Mouse (Mus musculus) liver, embryonic 12.5 days (tissue): Measurements from ENCODE around the gene Frmd8. TPM values are rescaled to one million over a fixed set of nuclear protein-coding genes. Genes with fewer than 3 reads are reported as not detected.

Experiments used
- ATAC-seq: fragments of 200-750 bp; cut with Nextera tagmentation; 2 replicates; pipeline ENCODE4 v1.8.0; 2017; ENCODE audit warnings: moderate number of reproducible peaks, mild to moderate bottlenecking, moderate library complexity
- H3K27ac ChIP-seq: fragments of 300-500 bp; sonication (generic); 2 replicates; pipeline ENCODE4 v1.5.1; 2016; ENCODE audit warnings: mild to moderate bottlenecking
- H3K27me3 ChIP-seq: fragments of 300-500 bp; sonication (generic); replicated peaks from 2 replicates; pipeline ENCODE4 v1.6.1; 2016; ENCODE audit warnings: mild to moderate bottlenecking, moderate library complexity
- H3K36me3 ChIP-seq: fragments of 300-500 bp; sonication (generic); 2 replicates; pipeline ENCODE4 v1.6.1; 2016; ENCODE audit warnings: mild to moderate bottlenecking, moderate library complexity
- H3K4me1 ChIP-seq: fragments of 300-500 bp; sonication (generic); 2 replicates; pipeline ENCODE4 v1.6.1; 2016
- H3K4me2 ChIP-seq: fragments of 300-500 bp; sonication (generic); 2 replicates; pipeline ENCODE4 v1.6.1; 2016; ENCODE audit warnings: mild to moderate bottlenecking, moderate library complexity
- H3K4me3 ChIP-seq: fragments of 300-500 bp; sonication (generic); 2 replicates; pipeline ENCODE4 v1.5.1; 2016; ENCODE audit warnings: mild to moderate bottlenecking, moderate library complexity
- H3K9ac ChIP-seq: fragments of 300-500 bp; sonication (generic); 2 replicates; pipeline ENCODE4 v1.6.1; 2016; ENCODE audit warnings: mild to moderate bottlenecking, moderate library complexity
- H3K9me3 ChIP-seq: fragments of 300-500 bp; sonication (generic); replicated peaks from 2 replicates; pipeline ENCODE4 v1.6.1; 2016; ENCODE audit warnings: mild to moderate bottlenecking, moderate library complexity
- WGBS: fragments of 180-500 bp; shearing (Covaris S2); methylation state at CpG from one replicate; pipeline ENCODE4 v1.1.7; 2016; ENCODE audit not compliant: insufficient replicate concordance; 5-methylcytosine and 5-hydroxymethylcytosine counted together
- polyA plus RNA-seq: library from polyadenylated mRNA; unstranded; fragments of >200 nt; fragmentation: Nextera tagmentation; extraction: Ambion mirVana; gene quantifications from 2 replicates; pipeline ENCODE4 v1.2.1, GENCODE M21; 2016

The Frmd8 gene
- 22.1 and 24.2 TPM in 2 replicates for polyA plus RNA-seq

DNA sequence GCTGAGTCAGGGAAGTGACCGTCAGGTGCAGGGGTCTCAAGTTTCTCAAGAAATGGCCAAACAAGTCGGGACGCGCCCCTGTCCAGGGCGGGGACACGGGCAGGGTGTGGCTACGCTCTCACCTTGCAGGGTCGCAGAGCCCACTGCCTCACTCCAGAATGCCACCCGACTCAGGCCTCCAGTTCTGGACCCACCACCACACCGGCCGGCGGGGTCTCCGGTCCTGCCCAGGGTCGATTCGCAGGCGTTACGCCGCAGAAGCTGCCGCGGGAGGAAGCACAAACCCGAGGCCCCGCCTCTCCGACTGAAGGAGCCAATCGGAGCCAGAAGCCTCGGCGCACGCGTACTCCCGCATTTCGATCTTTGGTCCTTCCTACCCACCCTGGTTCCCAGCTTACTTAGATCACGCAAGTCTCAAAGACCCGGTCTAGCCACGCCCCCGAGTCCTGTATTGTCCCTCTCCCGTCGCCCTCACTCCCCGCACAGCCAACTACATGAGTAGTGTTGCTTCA, at the start of gene Frmd8:
TSS of gene Frmd8 (minus strand) at position 306 of the 512 bp plus-strand sequence.
- peaks cover 74% of the 10 kb centered on the region for H3K4me1 ChIP-seq
- peak within 1 kb of the TSS; percentile 88 for H3K9ac ChIP-seq
- H3K27ac ChIP-seq: peak within 1 kb of the TSS; percentile 82
- under 1% methylated on average over 37 of the region's 37 CpGs for WGBS
- peak; percentile 83 for ATAC-seq
- H3K27me3 ChIP-seq: no peaks in the 10 kb centered on the region
- peak within 1 kb of the TSS; percentile 87 for H3K4me2 ChIP-seq
- H3K4me3 ChIP-seq: peak within 1 kb of the TSS; percentile 79
- peaks cover 14% of the 10 kb centered on the region for H3K36me3 ChIP-seq
- no peaks in the 10 kb centered on the region for H3K9me3 ChIP-seq

GRCm38 (mm10) chr19:5924713-5925093, 49.6 kb upstream of the Frmd8 start, which contains the start of gene Cdc42ep2:
TSS of gene Cdc42ep2 (minus strand) at chr19:5924816.
- WGBS: under 1% methylated on average over 18 of the region's 18 CpGs
- H3K9ac ChIP-seq: peak within 1 kb of the TSS; percentile 71
- peak within 1 kb of the TSS; percentile 96 for H3K4me2 ChIP-seq
- no peaks in the 10 kb centered on the region for H3K36me3 ChIP-seq
- ATAC-seq: peak; percentile 87
- peaks cover 35% of the 10 kb centered on the region for H3K27me3 ChIP-seq
- peak within 1 kb of the TSS; percentile 66 for H3K4me3 ChIP-seq
- peak within 1 kb of the TSS; percentile 78 for H3K27ac ChIP-seq
- H3K9me3 ChIP-seq: no peaks in the 10 kb centered on the region
- H3K4me1 ChIP-seq: peaks cover 74% of the 10 kb centered on the region

DNA sequence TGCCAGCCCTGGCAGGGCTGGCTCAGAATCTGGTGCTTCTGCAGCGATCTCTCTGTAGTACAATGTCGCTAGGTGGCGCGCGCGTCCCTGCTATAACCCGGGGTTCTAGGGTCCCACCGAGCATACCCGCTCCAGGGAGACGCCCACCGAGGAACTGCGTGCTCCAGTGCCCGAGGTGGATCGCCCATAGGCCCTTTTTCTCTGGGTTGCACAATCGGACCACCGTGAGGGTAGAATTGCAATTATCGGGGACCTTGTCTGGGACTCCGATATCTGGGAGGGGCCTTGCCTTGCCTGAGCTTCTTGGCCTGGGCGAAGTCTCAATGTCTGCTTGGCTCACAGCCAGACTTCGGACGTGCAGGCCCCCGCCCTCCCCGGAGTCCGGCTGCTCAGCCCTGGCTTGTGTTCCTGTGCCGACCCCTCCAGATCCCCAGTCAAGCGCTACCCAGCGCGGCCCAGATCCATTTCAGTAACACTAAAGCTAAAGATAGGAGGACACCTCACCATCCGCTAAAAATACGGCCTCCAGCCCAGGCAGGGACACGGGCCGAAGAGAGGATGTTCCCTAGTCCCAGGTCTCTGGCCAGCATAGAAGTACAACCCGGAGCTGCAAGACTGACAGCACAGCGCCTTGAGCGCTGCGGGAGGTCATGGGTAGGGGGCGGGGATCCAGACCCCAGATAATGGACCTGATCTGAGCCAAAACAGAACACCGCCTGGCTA, 49.1 kb upstream of the Frmd8 start:
- Histone ChIP-seq H3K9ac (peak overlapping the region; percentile 71), H3K36me3 (no peaks in the 10 kb centered on the region), H3K9me3 (no peaks in the 10 kb centered on the region), H3K4me3 (peak overlapping the region; percentile 66), H3K4me1 (peaks cover 68% of the 10 kb centered on the region), H3K27me3 (peaks cover 35% of the 10 kb centered on the region), H3K4me2 (peak overlapping the region; percentile 96), H3K27ac (peak overlapping the region; percentile 78)
- ATAC-seq: peak; percentile 34
- WGBS: under 1% methylated on average over 38 of the region's 38 CpGs

GRCm38 (mm10) chr19:5922963-5923362, 47.9 kb upstream of the Frmd8 start:
- WGBS: 69% methylated on average over 3 of the region's 3 CpGs
- peaks cover 56% of the 10 kb centered on the region for H3K4me1 ChIP-seq

DNA sequence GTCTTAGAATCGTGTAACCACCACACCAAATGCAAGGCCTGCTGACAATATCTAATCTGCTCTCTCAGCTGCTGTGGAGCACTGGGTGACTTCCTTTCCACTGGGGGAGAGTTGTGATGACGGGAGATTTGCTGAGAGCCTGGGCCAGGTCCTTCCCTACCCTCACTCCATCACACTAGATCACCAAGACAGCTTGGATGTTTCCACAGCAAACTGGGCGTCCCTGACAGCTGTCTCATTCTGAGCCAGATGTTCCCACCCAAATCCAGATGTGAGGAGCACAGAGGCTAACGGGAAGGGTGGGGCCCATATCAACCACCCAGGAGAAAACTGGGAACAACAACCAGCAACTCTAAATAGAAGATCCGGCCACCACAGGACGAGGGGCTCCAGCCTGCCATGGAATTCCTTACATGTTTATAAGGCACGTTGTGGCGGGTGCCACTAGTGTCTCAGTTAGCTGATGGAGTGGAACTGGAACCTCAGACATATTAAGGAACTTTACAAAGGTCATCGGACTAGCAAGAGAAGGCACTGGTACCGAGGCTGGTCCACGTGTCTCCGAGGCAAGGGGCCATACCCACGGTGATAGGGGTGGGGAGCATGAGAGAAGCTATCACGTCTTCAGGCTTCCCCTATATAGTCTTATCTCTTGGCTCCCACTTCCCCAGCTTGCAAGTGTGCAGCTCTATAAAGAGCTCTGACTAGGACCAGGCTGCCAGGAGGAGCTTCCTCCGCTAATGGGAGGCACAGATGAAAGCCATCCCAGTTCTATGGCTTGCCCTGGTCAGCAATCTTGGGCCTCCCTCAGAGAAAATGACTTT, 47.3 kb upstream of the Frmd8 start:
- Histone ChIP-seq H3K9ac (peak overlapping the region; percentile 66), H3K36me3 (peaks cover 9% of the 10 kb centered on the region), H3K27me3 (peaks cover 24% of the 10 kb centered on the region), H3K4me1 (peaks cover 54% of the 10 kb centered on the region), H3K4me3 (peak overlapping the region; percentile 41), H3K9me3 (no peaks in the 10 kb centered on the region), H3K4me2 (peak overlapping the region; percentile 96), H3K27ac (peak overlapping the region; percentile 88)
- peak; percentile 81 for ATAC-seq
- 19% methylated on average over 15 of the region's 15 CpGs for WGBS

More at GRCm38 (mm10) chr19:5922963-5923362, 47.9 kb upstream of the Frmd8 start:
- ATAC-seq: no peak
- H3K36me3 ChIP-seq: peaks cover 3% of the 10 kb centered on the region
- peak overlapping the region; percentile 66 for H3K9ac ChIP-seq
- H3K27me3 ChIP-seq: peaks cover 28% of the 10 kb centered on the region
- peak overlapping the region; percentile 41; the same call in 1 of the 2 replicates for H3K4me3 ChIP-seq
- H3K4me2 ChIP-seq: peak overlapping the region; percentile 96
- peak overlapping the region; percentile 88 for H3K27ac ChIP-seq
- H3K9me3 ChIP-seq: no peaks in the 10 kb centered on the region

GRCm38 (mm10) chr19:5921715-5922114, 46.6 kb upstream of the Frmd8 start:
- peak; percentile 19 for ATAC-seq
- peak overlapping the region; percentile 41 for H3K4me3 ChIP-seq
- peaks cover 16% of the 10 kb centered on the region for H3K36me3 ChIP-seq
- H3K4me2 ChIP-seq: peak overlapping the region; percentile 96
- H3K4me1 ChIP-seq: peaks cover 50% of the 10 kb centered on the region
- peak overlapping the region; percentile 88 for H3K27ac ChIP-seq
- peak overlapping the region; percentile 66 for H3K9ac ChIP-seq
- H3K9me3 ChIP-seq: no peaks in the 10 kb centered on the region
- H3K27me3 ChIP-seq: peaks cover 18% of the 10 kb centered on the region
- WGBS: 19% methylated on average over 9 of the region's 9 CpGs

DNA sequence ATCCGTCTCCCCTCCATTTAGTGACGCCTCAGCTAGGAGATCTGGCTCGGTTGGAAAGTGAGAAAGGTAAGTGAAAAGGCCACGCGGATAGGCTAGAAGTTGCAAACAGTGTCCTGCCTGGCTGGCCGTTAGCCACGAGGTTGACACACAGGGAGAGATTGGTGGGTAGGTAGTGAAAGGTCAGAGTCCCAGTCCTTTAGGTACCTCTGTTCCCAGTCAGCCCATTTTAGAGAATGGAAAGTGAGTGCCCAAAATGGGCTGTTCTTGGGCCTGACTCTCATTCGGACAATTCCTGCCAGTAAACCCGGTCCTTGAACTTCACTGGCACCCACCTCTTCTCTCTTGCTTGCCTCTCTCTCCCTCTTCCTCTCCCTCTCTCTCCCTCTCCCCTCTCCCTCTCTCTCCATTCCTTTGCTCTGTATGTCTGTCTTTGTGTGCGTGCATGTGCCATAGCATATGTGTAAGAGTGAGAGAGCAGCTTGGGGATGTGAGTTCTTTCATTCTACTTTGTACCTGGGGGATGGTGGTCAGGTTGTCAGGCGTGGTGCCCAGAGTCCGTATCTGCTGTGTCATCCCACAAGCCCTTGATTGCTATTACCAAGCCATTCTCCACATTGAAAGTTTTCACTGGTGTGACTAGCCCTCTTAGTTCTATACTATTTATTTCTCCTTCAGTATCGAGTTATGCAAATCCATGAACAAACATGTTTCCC, 38.1 kb upstream of the Frmd8 start, which contains the start of gene Dpf2:
TSS of gene Dpf2 (minus strand) at position 4 of the 713 bp plus-strand sequence.
- Histone ChIP-seq H3K36me3 (peaks cover 48% of the 10 kb centered on the region), H3K27ac (peak within 1 kb of the TSS; percentile 80), H3K4me1 (peaks cover 57% of the 10 kb centered on the region), H3K9me3 (no peaks in the 10 kb centered on the region), H3K4me2 (peak within 1 kb of the TSS; percentile 83), H3K4me3 (peak within 1 kb of the TSS; percentile 72), H3K27me3 (no peaks in the 10 kb centered on the region), H3K9ac (peak within 1 kb of the TSS; percentile 83)
- peak; percentile 50 for ATAC-seq
- 7% methylated on average over 13 of the region's 13 CpGs for WGBS

DNA sequence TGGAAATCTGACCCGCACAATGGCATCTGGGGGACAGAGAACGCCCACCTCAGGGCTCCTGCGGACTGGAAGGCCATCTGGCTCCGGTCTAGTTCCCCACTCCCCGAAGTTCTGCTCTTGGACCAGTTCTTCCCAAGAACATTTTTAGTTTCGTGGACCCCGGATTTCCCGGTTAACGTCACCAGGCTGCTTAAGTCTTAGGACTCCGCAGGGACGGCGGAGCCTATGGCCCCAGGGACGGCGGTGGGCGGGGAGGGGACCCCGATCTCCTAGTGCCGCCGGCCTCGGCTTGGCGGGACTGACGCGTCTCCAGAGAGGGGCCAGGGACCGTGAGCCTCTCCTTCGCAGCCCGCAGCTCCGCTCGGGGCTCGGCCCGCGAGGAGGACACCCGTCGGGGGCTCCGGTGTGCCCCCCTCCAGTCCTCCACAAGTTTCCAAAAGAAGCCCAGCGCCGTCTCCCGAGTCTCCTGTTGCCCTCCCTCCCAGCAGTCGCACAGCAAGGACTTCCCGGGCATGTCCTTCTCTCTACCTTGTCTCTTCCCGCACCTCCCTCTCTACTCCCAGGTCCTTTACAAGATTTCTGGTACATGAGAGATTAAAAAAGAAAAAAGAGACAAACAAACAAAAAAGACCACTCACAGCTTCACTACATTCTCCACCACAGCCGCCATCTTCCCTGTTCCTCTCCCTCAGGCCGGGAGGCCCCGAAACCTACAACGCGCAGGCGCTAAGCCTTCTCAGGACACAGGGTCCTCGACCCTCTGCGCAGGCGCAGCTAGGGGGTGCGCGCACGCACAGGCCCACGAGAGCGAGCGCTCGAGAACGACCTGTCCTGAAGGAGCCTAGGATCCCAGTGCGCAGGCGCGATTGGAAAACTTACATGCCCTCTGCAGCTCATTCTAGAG, 37.3 kb upstream of the Frmd8 start:
- Histone ChIP-seq H3K9ac (peak overlapping the region; percentile 83), H3K27me3 (no peaks in the 10 kb centered on the region), H3K4me3 (peak overlapping the region; percentile 72), H3K9me3 (no peaks in the 10 kb centered on the region), H3K4me2 (peak overlapping the region; percentile 83), H3K27ac (peak overlapping the region; percentile 80), H3K4me1 (peaks cover 57% of the 10 kb centered on the region), H3K36me3 (peaks cover 43% of the 10 kb centered on the region)
- ATAC-seq: peak; percentile 95
- under 1% methylated on average over 59 of the region's 59 CpGs for WGBS

GRCm38 (mm10) chr19:5911430-5912102, 36.5 kb upstream of the Frmd8 start:
- Histone ChIP-seq H3K9me3 (no peaks in the 10 kb centered on the region), H3K27ac (peak overlapping the region; percentile 78), H3K4me2 (peak overlapping the region; percentile 83), H3K36me3 (peaks cover 44% of the 10 kb centered on the region), H3K4me1 (peaks cover 57% of the 10 kb centered on the region), H3K27me3 (no peaks in the 10 kb centered on the region), H3K9ac (peak overlapping the region; percentile 83), H3K4me3 (peak overlapping the region; percentile 72)
- 2% methylated on average over 14 of the region's 14 CpGs for WGBS
- no peak for ATAC-seq

DNA sequence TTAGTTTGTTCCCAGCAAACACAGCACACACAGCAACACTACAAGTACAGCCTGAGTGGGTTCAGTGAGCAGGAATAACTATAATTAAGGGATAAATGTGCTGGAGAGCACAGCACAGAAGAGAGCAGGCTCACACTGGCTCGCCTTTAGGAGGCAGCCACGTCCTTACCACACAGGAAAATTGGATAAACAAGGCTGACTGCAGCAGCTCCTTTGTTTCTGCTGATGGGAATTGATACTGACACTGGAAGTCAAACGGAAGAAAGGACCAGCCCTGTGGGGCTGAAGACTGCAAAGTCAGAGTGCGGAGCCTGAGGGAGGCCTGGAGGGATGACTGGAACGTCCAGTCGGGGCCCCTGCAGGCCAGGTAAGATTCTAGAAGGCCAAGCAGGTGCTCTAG, 35.1 kb upstream of the Frmd8 start:
- no peak for ATAC-seq
- Histone ChIP-seq H3K36me3 (peaks cover 46% of the 10 kb centered on the region), H3K4me3 (peak overlapping the region; percentile 2), H3K4me1 (peaks cover 47% of the 10 kb centered on the region), H3K9ac (peak overlapping the region; percentile 28; the same call in 1 of the 2 replicates), H3K27me3 (no peaks in the 10 kb centered on the region), H3K4me2 (peak overlapping the region; percentile 83), H3K9me3 (no peaks in the 10 kb centered on the region), H3K27ac (peak overlapping the region; percentile 43; the same call in 1 of the 2 replicates)
- WGBS: 63% methylated on average over 6 of the region's 6 CpGs
